Mouse (Mus musculus): ENCODE measurements around the gene Ncor2.

Gene Ncor2

DNA sequence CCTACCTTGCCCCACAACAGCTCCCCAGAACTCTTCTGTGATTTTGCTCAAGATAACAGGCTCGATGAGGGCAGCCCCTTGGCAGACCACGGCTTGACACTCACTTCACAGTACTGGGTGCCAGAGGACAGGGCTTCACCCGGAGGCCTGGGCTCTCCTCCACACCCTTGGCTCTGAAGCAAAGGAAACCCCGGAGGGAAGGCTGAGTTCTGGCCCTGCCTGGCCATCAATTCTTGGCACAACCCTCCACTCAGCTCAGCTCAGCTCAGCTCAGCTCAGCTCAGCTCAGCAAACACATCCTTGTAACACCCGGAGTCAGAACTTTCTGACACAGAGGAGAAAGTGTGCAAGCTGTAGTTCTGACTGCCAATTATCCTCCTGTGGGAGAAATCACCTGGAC is 30.3 kb downstream of the Ncor2 start:
- DNase-seq (ENCODE audit: low read depth, low spot score) = no peak

DNA sequence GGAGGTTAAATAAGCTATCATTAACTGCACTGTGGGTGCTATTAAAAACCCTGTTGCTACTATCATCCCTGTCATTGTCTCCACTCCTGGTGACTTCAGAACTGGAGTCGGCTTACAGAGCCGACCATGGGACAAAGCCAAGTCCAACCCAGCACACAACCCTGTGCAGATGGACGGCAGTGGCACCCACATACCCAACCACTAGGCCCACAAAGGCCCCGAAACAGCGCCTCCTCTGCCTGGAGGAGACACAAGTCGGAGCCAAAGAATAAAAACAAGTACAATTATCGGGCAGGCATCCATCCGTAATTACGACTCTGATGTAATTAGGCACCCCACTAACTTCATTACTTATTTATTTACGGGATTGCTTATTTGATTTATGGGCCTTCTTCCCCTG is 30.8 kb downstream of the Ncor2 start:
- no peak for DNase-seq (ENCODE audit: low read depth, low spot score)

DNA sequence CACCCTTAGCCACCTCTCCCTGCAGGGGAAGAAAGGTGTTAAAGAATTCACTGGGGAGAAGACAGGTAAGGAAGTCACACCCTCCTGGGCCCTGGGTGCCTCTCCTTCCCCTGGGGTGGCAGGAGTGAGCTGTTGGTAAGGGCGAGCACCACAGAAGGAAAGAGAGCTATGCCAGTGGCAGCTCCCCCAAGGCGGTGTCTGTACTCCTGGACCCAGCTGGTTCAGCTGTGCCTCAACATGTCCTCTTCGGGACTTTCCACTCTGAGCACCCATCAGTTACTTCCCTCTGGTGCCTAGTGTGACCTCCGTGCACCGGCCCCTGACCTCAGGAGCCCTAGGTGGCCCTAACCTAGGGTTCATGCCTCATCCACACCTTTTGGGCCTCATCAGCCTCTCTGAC is 31.9 kb downstream of the Ncor2 start:
- DNase-seq (ENCODE audit: low read depth, low spot score) = no peak

DNA sequence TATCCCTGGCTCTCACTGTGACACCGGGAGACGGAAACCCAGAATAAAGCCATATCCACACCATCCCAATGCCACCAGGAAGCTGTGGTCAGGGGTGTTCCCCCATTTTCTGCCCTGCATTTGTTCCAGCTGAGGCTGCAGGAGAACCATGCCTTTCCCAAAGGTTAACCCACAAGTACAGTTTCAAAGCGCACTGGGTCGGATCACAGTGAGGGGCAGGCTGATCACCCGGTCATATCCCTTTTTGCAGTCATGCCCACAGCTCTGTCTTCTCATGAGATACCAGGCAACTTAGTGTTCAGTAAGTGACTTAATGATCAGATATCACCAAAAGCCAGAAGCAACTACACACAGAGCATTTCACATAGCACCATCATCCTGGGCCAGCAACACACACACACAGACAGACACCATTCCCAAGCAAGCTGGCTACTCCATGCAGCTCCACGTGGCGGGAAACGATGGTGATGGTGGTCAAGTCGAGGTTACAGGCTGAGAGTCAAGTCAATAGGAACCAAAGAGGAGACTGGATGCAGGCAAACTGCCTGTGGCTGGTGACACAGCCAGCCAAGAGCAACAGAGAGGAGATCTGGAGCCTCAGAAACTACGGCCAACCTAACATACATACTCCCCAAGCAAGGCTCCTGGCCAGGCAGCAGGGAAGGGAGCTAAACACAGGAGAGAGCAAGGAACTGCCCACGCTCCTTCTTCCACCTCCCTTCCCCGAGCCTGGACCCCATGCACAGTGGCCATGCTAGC is 35.7 kb downstream of the Ncor2 start:
- DNase-seq (ENCODE audit: low read depth, low spot score) = no peak

DNA sequence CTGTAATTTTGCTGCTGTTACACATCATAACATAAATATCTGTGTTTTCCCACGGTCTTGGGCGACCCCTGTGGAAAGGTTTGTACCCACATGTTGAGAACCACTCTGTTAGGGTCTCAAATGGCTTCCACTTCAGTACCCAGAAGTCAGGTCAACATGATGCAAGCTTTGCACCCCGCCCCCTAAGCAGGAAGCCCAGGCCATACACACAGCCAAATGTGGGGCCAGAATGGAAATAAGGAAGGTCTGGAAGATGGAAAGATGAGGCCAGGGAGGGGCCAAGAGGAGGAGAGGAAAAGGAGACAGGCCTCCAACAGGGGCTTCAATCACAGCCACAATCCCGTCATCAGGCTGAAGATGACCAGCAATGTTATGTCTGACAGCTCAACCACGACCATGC is 37.1 kb downstream of the Ncor2 start:
- no peak for DNase-seq (ENCODE audit: low read depth, low spot score)

DNA sequence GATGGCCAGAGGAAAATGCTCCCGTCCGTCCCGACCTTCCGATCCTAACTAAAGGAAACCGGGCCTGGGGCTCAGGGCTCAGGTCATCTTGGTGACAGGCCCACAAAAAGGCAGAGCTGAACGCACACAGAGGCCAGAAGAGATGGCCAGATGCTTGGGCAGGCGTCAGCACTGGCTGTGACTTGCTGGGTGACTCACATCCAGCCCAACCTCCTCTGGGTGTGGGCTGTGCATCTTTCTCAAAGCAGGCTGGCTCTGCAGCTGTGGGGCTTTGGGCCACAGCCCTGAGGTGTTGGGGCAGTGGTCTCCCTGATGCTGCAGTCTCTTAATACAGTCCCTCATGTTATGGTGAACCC is 37.5 kb downstream of the Ncor2 start:
- no peak for DNase-seq (ENCODE audit: low read depth, low spot score)

DNA sequence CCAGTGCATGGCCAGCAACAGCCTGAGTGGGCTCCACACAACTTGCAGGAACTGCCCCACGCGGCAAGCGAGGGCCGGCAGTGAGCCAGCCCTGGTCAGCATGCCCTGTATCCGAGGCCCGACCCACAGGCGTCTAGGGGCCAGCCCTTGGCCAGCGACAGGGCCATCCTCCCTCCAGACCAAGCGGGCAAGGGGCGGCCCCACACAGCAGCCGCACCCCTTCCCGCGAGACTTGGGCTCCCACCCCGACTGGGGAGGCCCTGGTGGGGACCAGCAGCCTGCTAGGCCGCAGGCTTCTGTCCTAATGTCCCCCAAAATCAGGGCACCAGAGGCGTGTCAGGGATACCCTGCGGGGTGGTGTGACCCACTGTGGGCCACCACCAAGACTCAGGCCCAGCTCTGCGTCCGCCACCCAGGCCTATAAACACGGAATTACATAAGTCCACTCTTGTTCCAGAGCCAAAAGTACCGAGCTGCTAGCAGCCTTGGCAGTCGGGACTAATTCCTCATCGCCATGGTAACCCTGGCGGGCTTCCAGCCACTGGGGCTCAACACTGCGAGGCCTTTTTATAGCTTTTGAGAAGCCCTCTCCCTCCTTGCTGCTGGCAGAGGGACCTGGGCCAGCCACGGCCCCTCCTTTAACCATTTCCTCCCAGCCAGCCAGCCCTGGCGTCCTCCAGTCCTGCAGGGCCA is 38.0 kb downstream of the Ncor2 start:
- peak; percentile 72 for DNase-seq (ENCODE audit: low read depth, low spot score)

DNA sequence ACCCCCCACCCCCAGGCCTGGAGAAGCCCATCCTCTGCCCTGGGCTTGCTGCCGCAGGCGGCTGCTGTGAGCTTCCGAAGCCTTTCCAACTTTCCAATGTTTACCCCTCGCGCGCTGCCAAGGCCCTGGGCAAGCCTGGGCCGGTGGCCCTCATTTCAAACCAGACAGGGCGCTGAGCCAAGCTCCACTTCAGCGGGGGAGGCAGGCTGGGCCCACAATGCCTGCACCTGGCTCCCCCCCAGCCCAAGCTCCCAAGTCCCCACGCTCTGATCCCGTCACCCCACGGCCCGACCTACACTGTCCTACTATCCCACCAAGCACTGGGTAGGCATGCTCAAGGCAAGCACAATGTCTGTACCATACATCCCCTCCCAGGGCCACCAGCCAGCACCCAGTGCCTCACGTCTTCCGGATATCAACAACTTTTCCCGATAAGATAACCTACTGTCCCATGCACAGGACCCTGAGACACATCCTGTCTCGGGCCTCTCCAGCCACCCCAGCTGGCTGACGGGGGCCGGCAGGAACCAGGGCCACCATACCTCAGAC is 38.8 kb downstream of the Ncor2 start:
- DNase-seq (ENCODE audit: low read depth, low spot score) = no peak

DNA sequence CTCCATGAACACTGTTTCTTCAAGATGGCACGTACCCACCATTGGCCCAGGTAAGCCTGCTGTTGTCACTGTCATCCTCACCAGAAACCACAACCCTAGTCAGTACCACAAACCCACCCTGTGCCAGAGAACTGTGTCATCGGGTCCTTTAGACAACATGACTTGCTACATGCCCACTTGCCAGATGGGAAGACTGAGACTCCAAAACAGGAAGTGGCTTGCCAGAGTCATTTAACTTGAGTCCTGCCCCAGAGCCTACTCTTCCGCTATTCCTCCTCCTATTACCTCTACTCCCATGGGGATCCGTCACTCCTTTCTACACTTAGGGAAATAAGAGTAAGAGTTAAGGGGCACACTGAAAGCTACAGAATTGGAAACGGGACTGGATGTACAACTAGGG is 39.4 kb downstream of the Ncor2 start:
- DNase-seq (ENCODE audit: low read depth, low spot score) = no peak

DNA sequence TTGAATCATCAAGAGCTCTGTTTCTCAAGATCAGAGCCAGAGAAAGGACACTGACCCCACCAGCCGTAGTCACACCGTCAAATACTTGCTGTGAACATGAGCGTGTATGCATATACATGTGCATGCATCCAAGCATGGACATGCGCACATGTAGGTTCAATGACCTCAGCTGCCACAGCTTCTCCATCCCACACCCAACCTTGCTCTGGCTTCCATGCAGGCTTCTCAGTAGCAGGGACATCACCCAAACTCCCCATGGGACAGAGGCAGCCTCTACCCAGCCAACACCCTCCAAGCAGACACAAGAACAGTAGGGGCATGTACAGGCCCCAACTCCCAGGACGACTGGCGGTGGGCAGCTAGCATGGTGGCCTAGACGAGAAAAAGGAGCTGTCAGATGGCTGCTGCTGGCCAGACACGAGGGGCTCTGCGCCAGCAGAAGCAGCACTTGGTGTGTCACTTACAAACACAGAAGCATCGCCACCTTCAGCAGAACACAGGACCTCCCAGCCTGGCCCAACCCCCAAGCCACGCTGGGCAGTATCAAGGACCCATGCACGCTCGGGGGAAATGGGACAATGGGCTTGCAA is 40.1 kb downstream of the Ncor2 start:
- no peak for DNase-seq (ENCODE audit: low read depth, low spot score)

DNA sequence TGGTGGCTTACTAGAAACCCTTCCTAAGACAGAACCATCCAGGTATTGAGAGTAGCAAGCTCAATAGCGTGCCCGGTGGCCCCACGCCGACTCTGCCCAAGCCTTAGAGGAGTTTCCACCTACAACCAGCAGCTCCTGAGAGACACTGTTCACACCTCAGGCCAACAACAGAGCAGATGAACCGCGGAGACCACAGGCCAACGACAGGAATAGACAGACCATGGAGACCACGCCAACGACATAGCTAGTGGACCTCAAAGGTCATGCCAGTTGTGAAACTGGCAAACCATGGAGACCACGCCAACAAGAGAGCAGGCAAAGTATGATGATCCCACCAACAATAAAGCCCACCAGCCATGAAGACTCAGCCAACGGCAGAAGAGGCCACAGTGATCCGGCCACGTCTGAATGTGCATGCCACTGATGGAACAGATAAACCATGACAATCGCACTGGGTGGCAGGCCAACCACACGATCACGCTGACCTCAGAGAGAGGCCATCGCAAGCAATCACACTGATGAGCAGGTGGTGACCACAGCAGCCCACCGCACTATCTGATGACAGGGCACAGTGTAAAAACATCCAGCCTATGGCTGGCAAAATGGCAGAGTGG is 41.2 kb downstream of the Ncor2 start:
- no peak for DNase-seq (ENCODE audit: low read depth, low spot score)

DNA sequence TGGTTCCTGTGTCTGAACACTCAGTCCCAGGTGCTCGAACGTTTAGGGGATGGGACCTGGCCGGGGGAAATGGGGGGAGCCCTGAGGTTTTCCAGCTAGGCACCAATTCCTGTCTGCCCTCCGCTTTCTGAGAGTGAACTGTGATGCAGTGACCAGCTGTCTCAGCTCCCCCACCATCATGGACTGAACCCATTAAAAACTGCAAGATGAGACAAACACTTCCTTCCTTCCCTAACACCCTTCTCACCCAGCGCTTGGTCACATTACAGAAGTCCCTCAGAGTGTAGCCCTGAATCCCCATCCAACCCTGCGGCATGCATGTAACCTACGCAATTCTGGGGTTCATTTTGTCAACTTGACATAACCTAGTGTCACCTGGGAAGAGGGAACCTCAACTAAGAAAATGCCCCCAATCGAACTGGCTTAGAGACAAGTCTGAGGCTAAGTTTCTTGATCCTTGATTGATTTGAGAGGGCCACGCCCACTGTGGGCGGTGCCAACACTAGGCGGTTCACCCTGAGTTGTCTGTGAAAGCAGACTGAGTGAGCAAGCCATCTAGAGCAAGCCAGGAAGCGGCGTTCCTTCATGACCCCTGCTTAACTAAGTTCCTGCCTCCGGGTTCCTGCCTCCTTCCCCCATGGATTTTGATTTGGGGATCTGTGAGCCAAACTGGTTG is 41.9 kb downstream of the Ncor2 start:
- peak; percentile 85 for DNase-seq (ENCODE audit: low read depth, low spot score)

DNA sequence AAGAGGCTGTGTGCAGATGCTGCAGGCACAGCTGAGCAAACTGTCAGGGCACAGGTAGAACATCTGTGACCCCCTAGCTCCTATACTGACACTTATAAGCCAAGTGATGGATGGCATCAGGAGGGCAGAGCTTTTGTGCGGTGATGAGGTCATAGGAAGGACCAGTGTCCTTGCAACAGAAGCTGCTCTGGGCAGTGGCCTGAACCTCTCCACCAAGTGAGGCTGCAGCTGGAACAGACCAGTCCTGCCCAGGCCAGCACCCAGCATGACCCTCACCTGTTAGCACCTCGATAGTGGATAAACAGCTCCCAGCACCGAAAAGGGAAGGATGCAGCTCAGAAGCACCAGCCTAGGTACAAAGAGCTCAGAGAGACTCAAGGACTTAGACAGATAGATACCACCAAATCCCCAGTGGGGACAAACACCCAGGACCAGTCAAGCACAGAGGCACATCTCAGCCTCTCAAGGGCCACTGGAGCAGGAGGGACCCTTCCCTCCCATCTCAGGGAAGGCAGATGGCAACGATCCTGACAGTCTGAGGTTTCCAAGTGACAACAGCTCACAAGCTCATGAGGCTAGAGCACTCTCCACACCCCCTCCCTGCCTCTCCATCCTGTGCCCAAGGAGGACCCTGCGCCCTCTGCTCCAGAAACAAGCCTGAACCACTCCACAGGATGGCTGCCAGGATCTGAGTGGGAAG is 42.6 kb downstream of the Ncor2 start:
- no peak for DNase-seq (ENCODE audit: low read depth, low spot score)

DNA sequence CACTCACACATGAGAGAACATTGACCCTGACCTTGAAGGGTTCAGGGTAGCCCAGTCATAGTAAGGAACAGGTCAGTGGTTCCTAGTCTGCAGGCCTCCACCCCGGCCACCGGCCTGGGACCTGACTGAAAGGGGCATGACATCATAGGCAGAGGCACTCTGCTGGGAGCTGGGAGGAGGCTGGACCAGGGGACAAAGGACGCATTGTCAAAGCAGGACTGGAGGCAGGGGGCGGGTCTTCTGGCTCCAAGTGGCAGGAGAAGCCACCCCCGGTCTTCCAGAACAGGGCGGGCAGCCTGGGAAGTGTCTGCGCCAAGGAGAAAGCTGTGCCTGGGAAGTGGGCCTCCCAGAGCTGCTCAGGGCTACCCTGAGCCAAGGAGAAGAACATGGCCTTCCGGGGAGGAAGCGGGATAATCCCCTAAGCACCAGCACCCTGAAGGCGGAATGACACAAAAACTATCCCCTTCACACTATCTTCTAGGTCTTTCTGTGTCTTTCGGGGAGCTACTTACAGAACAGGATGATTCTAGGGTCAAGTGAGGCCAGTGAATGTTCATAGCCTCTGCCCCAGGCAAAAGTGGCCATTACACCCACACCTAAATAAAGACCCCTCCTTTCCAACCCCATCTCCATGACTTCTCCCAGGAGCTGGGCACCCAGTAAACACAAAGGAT is 44.1 kb downstream of the Ncor2 start:
- DNase-seq (ENCODE audit: low read depth, low spot score) = peak; percentile 60

DNA sequence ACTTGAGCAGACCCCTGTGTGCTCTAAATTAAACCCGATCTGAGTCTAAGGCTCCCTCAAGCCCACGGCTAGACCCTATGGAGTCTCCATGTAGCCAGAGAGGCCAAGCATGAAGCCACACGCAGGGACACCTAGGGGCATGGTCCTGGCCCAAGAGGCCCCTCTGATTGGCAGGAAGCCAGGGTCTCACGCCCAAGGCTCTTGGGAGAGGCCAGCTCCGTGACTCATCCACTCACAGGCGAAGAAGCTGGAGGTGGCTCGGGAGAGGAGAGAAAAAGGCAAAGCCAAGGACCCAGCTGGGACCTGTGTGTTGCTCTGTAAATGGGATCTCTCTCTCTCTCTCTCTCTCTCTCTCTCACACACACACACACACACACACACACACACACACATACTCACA is 44.6 kb downstream of the Ncor2 start:
- no peak for DNase-seq (ENCODE audit: low read depth, low spot score)

DNA sequence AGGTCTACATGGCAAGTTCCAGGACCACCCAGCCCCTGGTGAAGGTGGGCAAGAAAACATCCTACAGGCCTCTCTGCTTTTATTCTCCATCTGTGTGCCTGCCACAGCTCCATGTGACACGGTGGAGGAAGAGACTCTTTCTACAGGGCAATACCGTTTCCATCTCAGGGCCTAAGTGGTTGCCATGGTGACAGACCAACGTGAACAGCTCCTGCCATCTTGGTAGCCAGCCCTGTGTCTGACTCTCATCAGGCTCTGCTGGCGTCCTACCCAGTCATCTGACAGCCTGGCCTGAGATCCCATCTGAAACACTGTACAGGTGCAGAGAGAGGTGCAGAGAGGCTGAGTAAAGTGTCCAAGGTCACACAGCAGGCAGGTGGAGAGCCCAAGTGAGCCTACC is 45.4 kb downstream of the Ncor2 start:
- DNase-seq (ENCODE audit: low read depth, low spot score) = peak; percentile 71

DNA sequence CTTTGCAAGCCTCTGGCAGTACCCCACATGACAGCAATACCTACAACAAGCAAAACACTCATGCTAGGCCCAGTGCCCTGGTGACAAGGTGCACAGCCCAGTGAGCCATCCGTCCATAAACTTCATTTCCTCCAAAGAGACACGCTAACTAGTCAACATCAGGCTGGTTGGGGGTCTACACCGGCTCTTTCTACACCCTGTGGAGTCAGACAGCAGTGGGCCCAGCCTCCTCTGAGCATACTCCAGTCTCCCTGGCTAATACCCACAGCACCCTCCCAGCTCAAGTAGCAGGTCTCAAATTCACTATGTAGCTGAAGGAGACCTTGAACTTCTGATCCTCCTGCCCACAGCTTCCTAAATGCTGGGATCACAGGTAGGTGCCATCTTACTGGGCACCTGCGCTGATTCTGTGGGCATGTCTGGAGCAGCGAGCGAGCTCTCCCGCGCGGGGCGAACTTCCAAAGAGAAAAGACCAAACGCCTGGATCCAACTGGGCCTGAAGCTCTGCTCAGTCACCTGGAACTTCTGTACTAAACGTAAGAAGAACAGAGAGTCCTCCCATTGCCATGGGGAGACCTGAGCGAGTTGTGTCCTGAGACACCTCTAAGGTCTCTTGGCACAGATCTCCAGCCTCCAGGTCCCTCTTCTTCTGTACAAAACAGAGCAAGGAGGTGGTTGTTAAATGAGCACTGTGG is 46.3 kb downstream of the Ncor2 start:
- DNase-seq (ENCODE audit: low read depth, low spot score) = no peak

DNA sequence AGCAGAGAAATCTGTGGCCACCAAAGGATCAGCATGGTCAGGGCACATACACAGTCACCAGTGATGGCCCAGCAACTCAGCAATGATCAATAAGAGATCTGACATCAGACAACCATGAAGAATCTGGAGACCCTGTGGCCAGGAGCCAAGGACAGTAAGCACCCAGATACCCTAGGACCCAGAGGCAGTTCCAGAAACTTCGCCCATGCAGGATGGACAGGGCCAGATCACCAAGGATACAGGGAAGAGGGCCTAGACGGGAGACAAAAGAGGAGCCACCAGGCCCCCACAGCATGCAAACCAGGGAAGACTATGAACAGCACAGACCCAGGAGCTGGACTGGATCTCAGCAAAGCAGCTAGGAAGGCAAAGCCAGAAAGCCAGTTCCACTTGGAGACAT is 47.0 kb downstream of the Ncor2 start:
- no peak for DNase-seq (ENCODE audit: low read depth, low spot score)

DNA sequence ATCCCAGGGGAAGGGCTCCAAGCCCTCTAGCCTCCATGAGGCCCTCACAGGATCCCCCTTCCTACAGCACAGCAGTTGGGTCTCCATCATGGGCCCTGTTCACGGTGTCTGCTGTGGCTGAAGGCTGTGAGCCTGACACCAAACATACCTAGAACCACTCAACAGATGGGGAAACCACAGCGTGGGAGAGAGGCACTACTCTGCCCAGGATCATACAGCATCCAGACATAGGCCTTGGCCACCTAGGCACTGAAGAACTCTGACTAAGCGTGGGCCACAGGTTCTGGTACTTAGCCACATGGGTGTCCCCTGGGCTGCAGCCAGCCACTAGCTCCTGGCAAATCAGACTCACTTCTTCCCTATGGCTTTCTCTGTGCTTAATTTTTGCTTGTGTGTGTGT is 48.6 kb downstream of the Ncor2 start:
- no peak for DNase-seq (ENCODE audit: low read depth, low spot score)

DNA sequence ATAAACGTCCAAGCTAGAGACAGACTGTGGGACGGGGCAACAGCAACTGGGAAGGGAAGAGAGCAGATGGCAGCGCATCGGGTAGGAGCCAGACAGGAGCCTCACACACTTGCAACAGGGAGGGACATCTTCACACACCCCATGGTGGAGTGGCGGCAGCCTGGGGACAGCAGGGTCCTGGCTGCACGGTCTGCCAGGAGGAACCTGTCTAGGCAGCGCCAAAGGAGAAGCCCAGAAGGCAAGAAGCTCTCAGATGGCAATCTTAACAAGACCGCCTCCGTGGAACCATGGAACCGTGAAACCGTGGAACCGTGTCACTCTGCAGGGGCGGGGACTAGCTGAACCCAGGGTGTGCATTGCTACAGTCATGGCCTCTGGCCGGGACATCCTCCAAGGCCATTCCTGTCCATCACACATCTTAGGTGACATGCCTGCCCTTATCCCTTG is 50.1 kb downstream of the Ncor2 start:
- no peak for DNase-seq (ENCODE audit: low read depth, low spot score)
